Mouse (Mus musculus) stomach, embryonic 16.5 days (tissue): ENCODE results near the gene Fcrlb. TPM values are rescaled to one million over a fixed set of nuclear protein-coding genes. Genes with fewer than 3 reads are reported as not detected.

Source experiments
- ATAC-seq: fragments of 200-750 bp; cut with Nextera tagmentation; 2 replicates; pipeline ENCODE4 v1.8.0; 2017; ENCODE audit warnings: moderate number of reproducible peaks, moderate TSS enrichment; ENCODE audit not compliant: insufficient read depth, low FRiP score
- H3K27ac ChIP-seq: fragments of 300-500 bp; sonication (generic); 2 replicates; pipeline ENCODE4 v1.5.1; 2014; ENCODE audit warnings: low read length
- H3K27me3 ChIP-seq: fragments of 300-500 bp; sonication (generic); 2 replicates; pipeline ENCODE4 v1.6.1; 2014; ENCODE audit warnings: low read length, control low read depth, mixed read lengths; ENCODE audit not compliant: control insufficient read depth, insufficient read depth
- H3K36me3 ChIP-seq: fragments of 300-500 bp; sonication (generic); 2 replicates; pipeline ENCODE4 v1.6.1; 2014; ENCODE audit warnings: low read length; ENCODE audit not compliant: control insufficient read depth, insufficient read depth
- H3K4me1 ChIP-seq: fragments of 300-500 bp; sonication (generic); 2 replicates; pipeline ENCODE4 v1.6.1; 2014; ENCODE audit warnings: low read length, control low read depth, mixed read lengths; ENCODE audit not compliant: control insufficient read depth, insufficient read depth
- H3K4me2 ChIP-seq: fragments of 300-500 bp; sonication (generic); 2 replicates; pipeline ENCODE4 v1.6.1; 2014; ENCODE audit warnings: low read depth, low read length, mixed read lengths
- H3K4me3 ChIP-seq: fragments of 300-500 bp; sonication (generic); replicated peaks from 2 replicates; pipeline ENCODE4 v1.5.1; 2014; ENCODE audit warnings: mild to moderate bottlenecking, low read length
- H3K9ac ChIP-seq: fragments of 300-500 bp; sonication (generic); 2 replicates; pipeline ENCODE4 v1.6.1; 2014; ENCODE audit warnings: low read length
- H3K9me3 ChIP-seq: fragments of 300-500 bp; sonication (generic); replicated peaks from 2 replicates; pipeline ENCODE4 v1.6.1; 2016; ENCODE audit warnings: low read length, control low read depth; ENCODE audit not compliant: control insufficient read depth
- whole genome bisulfite sequencing: fragments of 180-500 bp; shearing (Covaris S2); extraction: QIAGEN DNeasy Blood & Tissue Kit; methylation state at CpG from one replicate; pipeline ENCODE4 v1.1.7; 2014; 5-methylcytosine and 5-hydroxymethylcytosine counted together
- polyA plus RNA-seq: library from polyadenylated mRNA; unstranded; fragments of >200 nt; fragmentation: Nextera tagmentation; extraction: Ambion mirVana; gene quantifications from 2 replicates; pipeline ENCODE4 v1.2.1, GENCODE M21; 2015

Gene Fcrlb
- polyA plus RNA-seq, 1 experiment from 2014 or later, result not detected

DNA sequence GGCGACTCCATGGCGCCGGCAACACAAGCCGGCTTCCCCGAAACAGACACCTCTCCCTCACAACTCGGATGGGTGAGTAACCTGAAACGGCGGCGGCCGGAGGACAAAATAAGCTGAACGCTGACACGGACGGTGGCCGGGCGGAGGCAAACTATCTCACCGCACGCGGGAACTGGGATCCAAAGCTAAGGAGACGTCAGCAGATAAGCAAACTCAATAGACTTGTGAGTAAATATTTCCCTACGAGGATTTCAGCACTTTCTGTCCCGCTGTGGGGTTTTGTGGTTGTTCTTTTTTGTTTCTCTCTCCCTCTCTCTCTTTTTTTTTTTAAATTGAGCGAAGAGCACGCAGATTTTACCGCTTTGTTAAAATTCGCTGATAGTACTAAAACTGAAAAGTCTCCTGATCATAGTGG, 45.0 kb downstream of the Fcrlb start, which contains the start of gene Atf6:
TSS of gene Atf6 (minus strand) at position 81 of the 415 bp plus-strand sequence.
- Histone ChIP-seq H3K4me2 (peak within 1 kb of the TSS; percentile 73), H3K9me3 (no peaks in the 10 kb centered on the region), H3K4me1 (no peaks in the 10 kb centered on the region), H3K36me3 (no peaks in the 10 kb centered on the region), H3K4me3 (peak within 1 kb of the TSS; percentile 81), H3K27me3 (no peaks in the 10 kb centered on the region), H3K9ac (peak within 1 kb of the TSS; percentile 90), H3K27ac (peak within 1 kb of the TSS; percentile 71)
- peak; percentile 67; the same call in 1 of the 2 replicates for ATAC-seq
- WGBS, result under 1% methylated on average over 25 of the region's 25 CpGs

DNA sequence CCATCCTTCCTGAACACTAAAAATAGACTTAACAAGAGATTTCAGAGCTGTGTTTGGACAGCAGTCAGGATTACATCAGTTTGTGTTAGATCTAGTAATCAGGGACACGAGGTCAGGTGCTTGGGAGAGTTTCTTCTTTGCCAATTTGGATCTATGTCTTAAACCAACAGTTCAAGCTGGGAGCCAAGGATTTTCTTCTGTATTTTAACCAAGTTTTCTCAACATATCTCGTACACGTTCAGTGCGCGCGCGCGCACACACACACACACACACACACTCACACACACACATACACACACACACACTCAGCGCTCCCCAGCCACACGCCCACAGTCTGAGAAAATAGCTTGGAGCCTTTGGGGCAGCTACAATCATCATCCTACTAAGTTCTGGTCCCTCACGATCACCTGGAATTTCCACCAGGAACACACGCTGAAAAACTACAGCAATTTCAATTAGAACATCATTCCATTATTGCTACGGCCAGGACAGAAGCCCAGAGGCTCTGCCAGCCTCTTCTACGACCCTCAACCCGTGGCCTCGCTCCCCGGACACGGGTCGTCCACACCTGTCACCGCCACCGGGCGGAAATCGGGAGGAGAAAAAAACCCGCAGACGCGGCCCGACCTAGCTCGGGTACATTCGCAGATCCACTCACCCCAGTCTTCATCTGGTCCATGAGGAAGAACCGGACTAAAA, 45.6 kb downstream of the Fcrlb start:
- ATAC-seq, result peak; percentile 60; the same call in 1 of the 2 replicates
- H3K4me2 ChIP-seq, result peak overlapping the region; percentile 73

DNA sequence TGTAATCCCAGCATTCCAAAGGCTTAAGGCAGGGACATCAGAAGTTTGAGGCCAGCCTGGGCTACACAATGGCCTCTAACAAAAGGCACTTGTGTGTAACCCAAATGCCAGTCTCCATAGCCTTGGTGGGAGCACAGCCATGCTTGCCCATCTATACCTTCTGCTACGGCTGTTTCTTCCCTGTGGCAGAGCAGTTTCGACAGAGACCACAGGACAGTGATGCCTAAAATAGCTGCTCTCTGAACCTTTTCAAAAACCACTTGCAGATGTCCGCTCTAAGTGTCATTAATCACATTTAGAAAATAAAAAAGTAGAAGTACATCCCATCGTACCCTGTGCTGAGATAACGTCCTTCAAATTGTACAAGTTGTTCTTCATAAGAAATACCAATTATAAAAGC, 47.3 kb downstream of the Fcrlb start:
- Histone ChIP-seq H3K9me3 (no peaks in the 10 kb centered on the region), H3K4me1 (peaks cover 7% of the 10 kb centered on the region), H3K4me3 (no peak overlapping the region), H3K36me3 (no peaks in the 10 kb centered on the region), H3K4me2 (no peak overlapping the region), H3K9ac (no peak overlapping the region), H3K27me3 (no peaks in the 10 kb centered on the region), H3K27ac (no peak overlapping the region)
- no peak for ATAC-seq
- 70% methylated on average over 5 of the region's 5 CpGs for WGBS

More for the DNA sequence above, 45.6 kb downstream of the Fcrlb start:
- Histone ChIP-seq H3K4me1 (peaks cover 2% of the 10 kb centered on the region; the same call in 1 of the 2 replicates), H3K9me3 (no peaks in the 10 kb centered on the region), H3K9ac (peak overlapping the region; percentile 90), H3K27ac (peak overlapping the region; percentile 71), H3K36me3 (no peaks in the 10 kb centered on the region), H3K4me3 (peak overlapping the region; percentile 81), H3K27me3 (no peaks in the 10 kb centered on the region)
- WGBS, result 2% methylated on average over 30 of the region's 30 CpGs

DNA sequence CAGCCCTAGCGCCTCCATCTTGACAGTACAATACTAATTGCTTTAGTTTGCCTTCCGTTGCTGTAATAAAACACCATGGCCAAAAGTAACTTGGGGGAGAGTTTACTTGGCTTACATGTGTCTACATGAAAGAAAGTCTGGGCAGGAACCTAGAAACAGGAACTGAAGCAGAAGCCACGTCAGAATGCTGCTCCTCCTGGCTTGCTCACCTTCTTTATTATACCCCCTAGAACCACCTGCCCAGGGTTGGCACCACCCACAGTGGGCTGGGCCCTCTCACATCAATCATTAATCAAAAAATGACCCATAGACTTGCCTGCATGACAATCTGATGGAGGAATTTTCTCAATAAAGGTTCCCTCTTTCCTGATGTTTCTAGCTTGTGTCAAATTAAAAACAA, 48.0 kb downstream of the Fcrlb start:
- Histone ChIP-seq H3K27me3 (no peaks in the 10 kb centered on the region), H3K36me3 (no peaks in the 10 kb centered on the region), H3K4me1 (peaks cover 7% of the 10 kb centered on the region), H3K27ac (no peak overlapping the region), H3K4me2 (no peak overlapping the region), H3K4me3 (no peak overlapping the region), H3K9ac (no peak overlapping the region), H3K9me3 (no peaks in the 10 kb centered on the region)
- ATAC-seq, result no peak
- whole genome bisulfite sequencing, result 66% methylated on average over 3 of the region's 3 CpGs

DNA sequence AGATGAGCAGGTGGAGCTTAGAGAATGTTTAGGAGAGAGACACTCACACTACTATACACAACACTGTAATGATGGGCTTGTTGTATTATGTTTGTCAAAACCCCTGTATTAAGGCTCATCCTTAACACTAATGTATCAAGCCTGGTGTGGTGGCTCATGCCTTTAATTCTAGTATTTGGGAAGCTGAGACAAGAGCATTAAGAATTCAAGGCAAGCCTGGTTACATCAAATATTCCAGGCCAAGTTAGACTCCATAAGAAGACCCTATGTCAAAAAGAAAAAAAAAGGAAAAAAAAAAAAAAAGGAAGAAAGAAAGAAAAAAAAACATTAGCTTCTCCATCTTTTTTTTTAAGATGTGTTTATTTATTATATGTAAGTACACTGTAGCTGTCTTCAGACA, 48.5 kb downstream of the Fcrlb start:
- H3K27me3 ChIP-seq, result no peaks in the 10 kb centered on the region
- no peaks in the 10 kb centered on the region for H3K9me3 ChIP-seq
- peaks cover 7% of the 10 kb centered on the region for H3K4me1 ChIP-seq
- no peak overlapping the region for H3K27ac ChIP-seq
- no peak overlapping the region for H3K4me3 ChIP-seq
- H3K4me2 ChIP-seq, result no peak overlapping the region
- H3K9ac ChIP-seq, result no peak overlapping the region
- H3K36me3 ChIP-seq, result no peaks in the 10 kb centered on the region
- no peak for ATAC-seq

DNA sequence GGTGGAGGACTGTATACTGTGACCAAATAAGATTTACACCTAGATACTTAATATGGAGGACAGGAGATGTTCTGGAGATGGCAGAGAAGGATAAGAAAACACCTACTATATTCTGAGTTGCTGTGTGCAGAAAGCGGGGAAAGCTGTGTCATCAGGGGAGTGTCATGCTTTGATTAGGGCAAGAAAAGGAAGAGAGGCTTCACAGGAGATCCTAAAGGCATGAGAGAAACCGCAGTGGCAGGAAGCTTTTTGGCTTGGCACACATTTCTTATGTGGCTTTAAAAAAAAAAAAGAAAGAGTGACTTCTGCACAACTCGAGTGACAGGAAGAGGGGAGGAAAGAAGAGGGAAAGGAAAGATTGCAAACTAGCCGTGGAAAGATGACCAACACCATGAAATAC, 49.7 kb downstream of the Fcrlb start:
- no peak overlapping the region for H3K4me2 ChIP-seq
- no peak overlapping the region for H3K9ac ChIP-seq
- WGBS, result 55% methylated on average over 4 of the region's 4 CpGs
- ATAC-seq, result no peak
- no peak overlapping the region for H3K4me3 ChIP-seq
- H3K27me3 ChIP-seq, result no peaks in the 10 kb centered on the region
- H3K27ac ChIP-seq, result no peak overlapping the region
- H3K36me3 ChIP-seq, result no peaks in the 10 kb centered on the region
- peaks cover 7% of the 10 kb centered on the region for H3K4me1 ChIP-seq
- no peaks in the 10 kb centered on the region for H3K9me3 ChIP-seq

DNA sequence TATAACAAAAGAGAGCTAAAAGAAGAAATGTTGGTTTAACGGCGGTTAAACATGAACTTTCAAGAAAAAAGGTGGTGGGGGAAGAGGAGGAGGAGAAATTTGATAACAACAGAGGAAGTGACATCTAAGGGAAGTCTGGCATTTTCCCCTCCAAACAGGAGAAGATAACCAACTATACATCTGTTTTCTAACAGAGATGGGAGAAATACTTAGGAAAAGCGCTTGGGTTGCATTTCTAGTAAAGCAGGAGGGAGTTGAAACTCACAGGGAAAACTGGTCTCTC, 50.4 kb downstream of the Fcrlb start:
- Histone ChIP-seq H3K4me2 (peak overlapping the region; percentile 36), H3K4me1 (peaks cover 7% of the 10 kb centered on the region), H3K27me3 (no peaks in the 10 kb centered on the region), H3K27ac (no peak overlapping the region), H3K36me3 (no peaks in the 10 kb centered on the region), H3K9me3 (no peaks in the 10 kb centered on the region), H3K9ac (no peak overlapping the region), H3K4me3 (no peak overlapping the region)
- no peak for ATAC-seq
- WGBS, result 35% methylated on average over 3 of the region's 3 CpGs

DNA sequence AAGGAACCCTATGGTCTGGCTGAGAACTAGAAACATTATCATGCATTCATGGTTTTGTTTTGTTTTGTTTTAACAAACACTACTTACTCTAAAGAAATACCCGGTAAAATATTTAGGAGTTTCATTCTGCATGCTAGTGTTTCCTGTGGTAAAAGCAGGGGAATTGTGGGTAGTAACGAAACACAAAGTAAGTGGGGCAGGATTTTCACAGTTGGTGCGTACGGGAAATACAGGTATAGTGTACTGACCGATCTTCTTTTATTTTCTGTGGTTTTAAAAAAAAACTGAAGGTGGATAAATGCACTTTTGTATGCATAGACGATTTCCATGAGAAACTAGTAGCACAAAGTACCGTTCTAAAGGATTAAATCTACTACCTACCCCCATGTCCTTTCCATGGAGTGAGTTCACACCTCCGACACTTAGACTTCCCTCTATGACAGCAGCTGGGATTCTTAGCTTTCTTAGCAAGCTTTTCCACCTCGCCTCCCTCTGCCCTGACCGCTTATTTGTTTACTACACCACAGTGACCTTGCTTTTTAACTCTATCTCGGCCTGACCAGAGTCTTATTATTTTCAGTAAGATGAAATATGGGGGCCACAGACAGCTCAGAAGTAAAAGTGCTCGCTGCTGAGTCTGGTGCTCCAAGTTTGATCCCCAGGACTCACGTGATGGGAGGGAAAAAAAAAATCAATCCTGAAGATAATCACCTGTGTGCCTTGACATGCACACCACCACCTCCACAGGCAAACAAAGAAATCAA, 50.9 kb downstream of the Fcrlb start:
- 39% methylated on average over 13 of the region's 13 CpGs for WGBS
- ATAC-seq, result no peak
- Histone ChIP-seq H3K4me2 (peak overlapping the region; percentile 36), H3K4me3 (no peak overlapping the region), H3K36me3 (no peaks in the 10 kb centered on the region), H3K9ac (0 out of 2 replicates have a peak overlapping the region, but pooled peaks have one; percentile 26), H3K4me1 (peaks cover 7% of the 10 kb centered on the region), H3K27me3 (no peaks in the 10 kb centered on the region), H3K9me3 (no peaks in the 10 kb centered on the region), H3K27ac (no peak overlapping the region)

DNA sequence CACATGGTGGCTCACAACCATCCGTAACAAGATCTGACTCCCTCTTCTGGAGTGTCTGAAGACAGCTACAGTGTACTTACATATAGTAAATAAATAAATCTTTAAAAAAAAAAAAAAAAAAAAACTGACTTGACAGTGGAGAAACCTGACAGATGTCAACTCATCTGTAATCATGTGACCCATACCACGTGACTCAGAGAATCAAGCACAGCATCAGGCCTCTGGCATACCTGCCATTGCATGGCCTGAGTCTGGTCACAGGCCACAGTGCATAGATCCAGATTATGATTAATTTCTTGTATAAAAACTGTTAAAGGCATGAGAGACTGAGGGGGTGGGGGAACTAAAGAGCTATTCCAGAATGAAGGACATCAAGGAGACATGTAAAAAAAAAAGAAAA, 53.9 kb downstream of the Fcrlb start:
- Histone ChIP-seq H3K4me1 (peaks cover 7% of the 10 kb centered on the region), H3K9me3 (no peaks in the 10 kb centered on the region), H3K4me3 (no peak overlapping the region), H3K36me3 (no peaks in the 10 kb centered on the region), H3K27me3 (no peaks in the 10 kb centered on the region), H3K27ac (no peak overlapping the region), H3K9ac (no peak overlapping the region), H3K4me2 (no peak overlapping the region)
- ATAC-seq, result no peak
- 59% methylated on average over 2 of the region's 2 CpGs for WGBS
